Mouse (Mus musculus): ENCODE measurements at regions not wholly inside any gene's neighbourhood (a gene's known extent, or its start where the extent isn't known, plus 50 kb on each side); places are given as distances from the start of the nearest gene placed in this dataset.

- TF ChIP-seq POLR2A (IDR thresholded peaks at IDR 0.05; ENCODE audit: control insufficient read depth in 1 of 2, insufficient read depth in 1 of 2, low read depth in 1 of 2, low read length in 2 of 2, poor library complexity in 1 of 2) (no peak), TAL1 (IDR thresholded peaks at IDR 0.05; ENCODE audit: low read length) (no peak), EP300 (IDR thresholded peaks at IDR 0.05; ENCODE audit: low read depth in 1 of 2, low read length in 2 of 2) (no peak), CTCF (IDR thresholded peaks at IDR 0.05 in 2 of 3, conservative IDR thresholded peaks at IDR 0.05 in 1 of 3; ENCODE audit: control insufficient read depth in 1 of 3, insufficient read depth in 1 of 3, low read depth in 2 of 3, low read length in 3 of 3, poor library complexity in 1 of 3, severe bottlenecking in 1 of 3) (no peak), HCFC1 (IDR thresholded peaks at IDR 0.05; ENCODE audit: low read depth, low read length) (no peak), ZNF384 (IDR thresholded peaks at IDR 0.05; ENCODE audit: low read depth, low read length) (no peak), POLR2AphosphoS2 (IDR thresholded peaks at IDR 0.05; ENCODE audit: low read length) (no peak)
Observed at GRCm38 (mm10) chr4:154749996-154750395, 82.3 kb upstream of the Actrt2 start.

Measured in MEL (cell line).